Mouse (Mus musculus) kidney, adult 8-10 months (tissue): Measurements from ENCODE around the gene Pcdh7.
"Not testable (repeated sequence)": the region's sequence is repeated elsewhere in the genome, so short reads cannot be mapped to it uniquely, and the experiment has no call there.

Experiments
- DNase-seq, 2 experiments: peaks; one replicate each; pipeline ENCODE4 v3.0.0; 2022

Gene Pcdh7

DNA sequence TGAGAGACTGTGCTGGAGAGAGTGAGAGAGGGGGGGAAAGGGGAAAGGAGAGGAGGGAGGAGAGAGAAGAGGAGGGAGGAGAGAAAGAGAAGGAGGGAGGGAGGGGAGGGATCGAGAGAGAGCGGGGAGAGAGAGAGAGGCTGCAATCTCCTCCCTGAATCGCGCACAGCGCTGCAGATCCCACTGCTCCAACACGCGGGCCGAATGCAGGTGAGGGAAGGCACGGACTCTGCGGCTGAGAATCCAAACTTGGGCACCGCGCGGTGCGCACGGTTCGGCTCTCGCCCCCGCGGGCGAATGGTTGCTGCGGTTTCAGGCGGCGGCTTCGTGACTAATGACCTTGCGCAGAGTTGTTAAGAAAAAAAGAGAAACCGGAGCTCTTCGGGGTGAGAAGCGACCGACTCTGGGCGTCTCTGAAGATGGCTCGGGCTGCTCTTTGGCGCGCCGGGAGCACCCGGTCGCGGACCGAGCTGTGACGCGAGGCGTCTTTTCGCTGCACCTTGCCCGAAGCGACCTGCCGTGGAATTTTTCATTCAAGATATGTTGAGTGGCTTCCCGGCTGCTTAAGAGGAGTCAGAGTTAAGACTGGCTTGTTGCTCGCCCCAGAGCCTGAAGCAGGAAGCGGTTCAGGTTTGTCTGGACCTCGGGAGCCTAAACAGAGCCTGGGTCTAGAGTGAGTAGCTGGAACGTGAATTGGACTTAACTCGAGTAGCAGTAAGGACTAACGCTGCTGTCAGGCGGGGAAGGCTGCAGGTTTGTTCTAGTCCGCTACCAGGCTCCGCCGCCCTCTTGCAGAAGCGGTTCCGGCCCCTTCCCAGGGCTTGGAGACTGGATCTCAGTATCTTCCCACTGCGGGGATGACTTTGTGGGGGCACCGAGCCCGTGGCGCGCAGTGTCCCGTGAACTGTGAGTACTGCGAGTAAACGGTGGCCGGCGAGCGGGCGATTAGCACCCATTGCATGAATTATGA lies at the start of gene Pcdh7:
TSS of gene Pcdh7 (plus strand) at position 62 of the 970 bp plus-strand sequence.
- peak in 1 of 2 experiments; percentile 12 for DNase-seq

DNA sequence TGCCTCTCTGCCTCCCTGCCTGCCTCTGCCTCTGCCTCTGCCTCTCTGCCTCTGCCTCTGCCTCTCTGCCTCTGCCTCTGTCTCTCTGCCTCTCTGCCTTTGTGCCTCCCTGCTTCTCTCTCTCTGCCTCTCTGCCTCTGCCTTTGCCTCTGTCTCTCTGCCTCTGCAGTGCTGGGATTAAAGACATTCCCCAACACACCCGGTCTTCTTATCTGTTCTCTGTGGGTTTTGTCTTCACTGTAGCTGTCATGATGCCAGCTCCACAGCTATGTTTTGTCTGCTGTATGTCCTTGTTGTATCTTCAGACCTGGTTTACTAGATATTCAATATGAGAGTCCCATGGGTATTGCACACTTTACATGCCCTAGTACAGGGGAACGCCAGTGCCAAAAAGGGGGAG lies 40.8 kb upstream of the Pcdh7 start:
- DNase-seq: not testable (repeated sequence)

DNA sequence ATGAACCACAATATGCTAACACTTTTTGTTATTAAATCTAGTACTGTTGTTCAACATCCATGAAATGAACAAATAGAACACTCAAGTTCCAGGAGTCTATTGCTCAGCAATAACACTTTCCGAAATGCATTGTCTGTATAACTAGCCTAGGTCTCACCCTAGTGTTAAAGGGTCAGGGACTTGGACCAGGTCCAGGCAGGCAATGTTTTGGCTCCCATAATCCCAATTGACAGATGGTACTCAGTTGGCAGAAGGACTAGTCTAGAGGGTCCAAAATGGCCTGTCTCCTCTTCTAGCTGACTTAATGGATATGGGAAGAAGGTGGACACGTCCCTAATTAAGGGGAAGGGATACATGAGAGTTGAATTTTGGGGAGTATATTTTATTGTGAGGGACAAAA lies 9.4 kb upstream of the Pcdh7 start:
- no peak for DNase-seq

GRCm38 (mm10) chr5:57713980-57714379 lies 3.8 kb upstream of the Pcdh7 start:
- DNase-seq: peak in 1 of 2 experiments; percentile 34

DNA sequence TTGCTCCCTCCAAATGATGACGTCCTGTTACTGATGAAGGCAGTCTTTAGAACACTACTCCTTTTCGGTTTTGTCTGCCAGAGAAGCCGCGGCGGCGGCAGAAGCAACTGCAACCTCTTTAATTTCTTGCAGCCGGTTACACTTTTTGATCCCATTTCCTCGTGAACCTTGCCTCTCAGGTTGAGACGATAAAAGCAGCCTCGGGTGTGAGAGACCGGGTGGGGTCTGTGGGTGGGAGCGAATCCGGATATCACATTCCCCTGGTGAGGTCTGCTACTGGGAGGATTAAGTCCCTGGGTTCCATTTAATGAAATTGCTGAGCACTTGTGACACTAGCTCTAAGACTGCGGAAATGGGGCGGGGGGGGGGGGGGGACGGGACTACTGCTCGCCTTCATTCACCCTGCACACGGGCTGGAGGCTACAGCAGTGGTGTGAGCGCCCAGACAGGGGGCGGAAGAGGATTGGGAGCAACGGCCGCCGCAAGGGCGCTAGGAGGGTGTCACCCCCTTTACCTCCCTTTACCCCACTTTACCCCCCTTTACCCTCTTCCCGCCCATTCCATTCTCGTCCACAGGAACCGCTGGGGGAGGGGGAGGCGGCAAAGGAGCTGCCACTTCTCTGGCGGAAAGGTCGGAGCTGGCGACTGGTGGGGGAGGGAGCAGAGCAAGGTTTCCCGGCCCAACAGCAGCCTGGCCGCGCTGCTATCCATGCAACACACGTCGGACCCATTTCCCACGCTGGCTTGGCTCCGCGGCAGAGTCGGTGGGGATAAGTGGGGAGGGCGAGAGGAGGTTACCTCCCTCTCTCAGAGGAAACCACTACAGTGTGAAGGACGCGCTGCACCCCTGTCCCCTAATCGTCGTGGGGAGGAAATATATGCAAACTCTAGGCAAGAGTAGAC lies 2.9 kb upstream of the Pcdh7 start:
- peak in 1 of 2 experiments; percentile 19 for DNase-seq

DNA sequence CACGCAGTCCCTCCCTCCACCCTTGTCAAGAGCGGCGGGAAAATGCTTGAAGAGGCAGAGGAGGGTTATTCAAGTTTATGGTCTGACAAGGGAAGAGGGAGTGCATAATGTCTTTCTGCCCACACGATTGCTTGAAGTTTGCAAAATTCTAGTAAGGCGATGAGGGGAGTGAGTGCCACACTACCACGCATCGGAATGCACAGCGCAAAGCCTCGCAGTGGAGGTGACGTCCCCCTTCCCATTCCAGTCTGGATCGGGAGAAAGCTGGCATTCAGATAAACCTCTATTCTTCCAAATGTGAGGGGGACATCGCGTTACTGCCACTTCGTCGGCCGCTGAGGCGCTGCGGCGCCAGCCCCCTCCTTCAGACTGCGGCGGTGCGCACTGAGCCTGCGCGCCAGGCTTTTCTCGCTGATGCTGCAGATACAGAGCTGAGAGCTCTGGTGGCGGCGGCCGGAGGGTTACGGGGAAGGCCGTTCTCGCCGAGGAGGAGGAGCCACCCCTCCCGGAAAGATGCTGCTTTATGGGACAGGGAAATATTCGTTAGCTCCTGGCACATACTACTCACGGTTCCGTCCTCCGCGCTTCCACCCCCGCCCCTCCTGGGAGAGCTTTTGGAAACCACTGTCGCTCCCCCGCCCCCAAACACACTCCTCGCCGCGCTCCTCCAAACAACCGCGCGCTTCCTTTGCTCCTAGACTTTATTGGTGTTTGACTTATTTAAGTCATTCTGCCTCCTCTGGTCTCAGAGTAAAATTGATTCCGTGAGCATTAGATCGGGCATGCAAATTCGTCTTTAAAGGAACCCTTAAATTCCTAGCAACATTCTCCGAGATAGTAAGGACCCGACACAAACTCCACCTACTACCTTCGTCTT lies 2.0 kb upstream of the Pcdh7 start:
- DNase-seq: peak in 1 of 2 experiments; percentile 42

DNA sequence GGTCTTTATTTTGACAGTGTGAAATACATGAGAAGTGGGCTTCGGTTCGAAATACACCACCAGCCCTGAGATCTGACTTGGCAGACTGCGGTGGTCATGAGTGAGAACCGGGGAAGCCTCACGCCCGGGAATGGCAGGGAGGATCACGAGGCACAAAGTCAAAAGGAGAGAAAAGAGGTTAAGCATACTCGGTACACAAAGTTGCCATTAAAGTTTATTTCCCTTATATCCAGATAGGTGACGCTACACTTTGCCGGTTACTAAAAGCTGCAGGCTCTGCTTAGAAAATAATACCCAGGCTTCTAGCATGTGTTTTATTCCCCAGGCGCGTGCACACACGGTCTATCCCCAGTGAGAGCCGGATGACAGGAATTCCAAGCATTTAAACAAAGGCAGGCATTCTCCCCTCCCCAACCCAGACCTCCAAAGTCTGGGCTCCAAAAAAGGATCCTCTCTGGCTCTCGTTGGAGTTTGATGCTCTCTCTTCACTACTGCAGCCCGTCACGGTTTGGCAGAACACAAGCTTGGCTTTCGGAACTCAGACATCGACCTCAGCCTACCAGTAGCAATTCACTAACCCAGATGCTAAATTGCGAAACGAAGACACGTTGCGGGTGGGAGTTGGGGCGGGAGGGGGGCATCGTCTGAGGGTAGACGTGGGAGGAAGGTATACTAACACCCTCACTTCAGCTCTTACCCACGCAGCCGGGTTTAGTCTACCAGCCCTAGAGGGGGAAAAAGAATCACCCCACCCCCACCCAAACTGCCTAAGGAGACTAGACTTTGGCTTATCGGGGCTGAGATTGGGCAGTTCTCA lies 1.1 kb upstream of the Pcdh7 start:
- DNase-seq: peak in 1 of 2 experiments; percentile 12

DNA sequence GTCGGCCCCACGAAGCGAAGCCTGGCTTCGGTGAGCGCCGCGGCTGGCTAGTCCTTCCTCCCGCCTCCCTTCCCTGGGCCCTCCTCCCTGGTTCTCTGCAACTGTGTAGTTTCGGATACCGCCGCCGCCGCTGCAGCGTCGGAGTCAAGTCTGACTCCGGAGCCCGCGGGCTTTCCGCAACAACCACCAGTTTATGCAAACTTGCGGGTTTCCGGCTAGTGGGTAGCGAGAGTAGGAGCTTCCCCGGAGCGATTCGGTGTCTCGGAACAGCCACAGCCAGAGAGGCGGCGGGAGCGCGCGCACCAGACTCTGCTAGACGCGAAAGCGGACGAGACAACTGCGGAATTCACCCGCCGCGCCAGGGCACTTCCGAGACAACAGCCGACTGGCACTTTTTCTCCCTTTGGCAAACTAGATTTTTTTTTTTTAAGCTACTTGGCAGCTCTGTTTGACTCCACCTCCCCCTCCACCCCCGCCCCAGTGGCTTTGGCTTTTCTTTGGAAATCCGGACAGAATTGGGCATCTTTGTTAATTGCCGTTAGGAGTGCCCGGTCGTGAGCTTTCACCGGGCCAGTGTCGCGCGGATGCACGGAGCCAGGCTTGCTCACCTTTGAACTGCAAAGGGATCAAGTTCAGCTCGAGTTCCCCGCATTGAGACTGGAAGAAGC lies 395 bp upstream of the Pcdh7 start:
- DNase-seq: peak in 1 of 2 experiments; percentile 27

- DNase-seq: peak in 1 of 2 experiments; percentile 3
These were observed 1.3 kb downstream of the Pcdh7 start for GRCm38 (mm10) chr5:57718876-57719593.

GRCm38 (mm10) chr5:57719594-57720185 lies 1.9 kb downstream of the Pcdh7 start:
- DNase-seq: peak in 1 of 2 experiments; percentile 7

- DNase-seq: no peak
These were observed 2.6 kb downstream of the Pcdh7 start for GRCm38 (mm10) chr5:57720206-57720880.

DNA sequence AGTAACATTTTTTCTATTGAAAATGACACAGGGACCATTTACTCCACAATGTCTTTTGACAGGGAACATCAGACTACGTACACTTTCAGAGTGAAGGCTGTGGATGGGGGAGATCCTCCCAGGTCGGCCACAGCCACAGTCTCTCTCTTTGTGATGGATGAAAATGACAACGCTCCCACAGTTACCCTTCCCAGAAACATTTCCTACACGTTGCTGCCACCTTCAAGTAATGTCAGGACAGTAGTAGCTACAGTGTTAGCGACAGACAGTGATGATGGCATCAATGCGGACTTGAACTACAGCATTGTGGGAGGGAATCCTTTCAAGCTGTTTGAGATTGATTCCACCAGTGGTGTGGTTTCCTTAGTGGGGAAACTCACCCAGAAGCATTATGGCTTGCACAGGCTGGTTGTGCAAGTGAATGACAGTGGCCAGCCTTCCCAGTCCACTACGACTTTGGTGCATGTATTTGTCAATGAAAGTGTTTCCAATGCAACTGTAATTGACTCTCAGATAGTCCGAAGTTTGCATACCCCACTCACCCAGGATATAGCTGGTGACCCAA lies 3.5 kb downstream of the Pcdh7 start:
- no peak for DNase-seq

- no peak for DNase-seq
These were observed 4.2 kb downstream of the Pcdh7 start for GRCm38 (mm10) chr5:57721927-57722326.

- DNase-seq: no peak
These were observed 15.7 kb downstream of the Pcdh7 start for GRCm38 (mm10) chr5:57733451-57733850.

DNA sequence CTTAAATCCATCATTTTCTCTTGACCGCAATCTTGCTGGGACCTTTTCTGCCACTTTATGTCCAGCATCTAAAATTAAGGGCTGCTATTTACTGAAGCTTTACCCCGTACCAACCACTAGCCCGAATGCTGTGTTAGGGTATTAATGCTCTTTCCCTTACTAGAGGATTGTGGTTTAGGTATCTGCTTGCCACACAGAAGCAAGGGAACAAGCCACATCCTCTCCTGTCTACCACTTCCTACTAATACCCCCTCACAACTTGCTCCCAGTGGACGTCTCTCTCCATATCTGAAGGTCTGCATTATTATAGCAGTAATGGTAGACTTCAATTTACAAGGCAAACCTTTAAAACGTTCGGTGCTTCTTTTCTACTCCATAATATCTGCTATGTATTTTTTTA lies 18.0 kb downstream of the Pcdh7 start:
- DNase-seq: no peak

- no peak for DNase-seq
These were observed 25.2 kb downstream of the Pcdh7 start for GRCm38 (mm10) chr5:57742924-57743323.

- DNase-seq: no peak
These were observed 26.3 kb downstream of the Pcdh7 start for GRCm38 (mm10) chr5:57743956-57744661.

DNA sequence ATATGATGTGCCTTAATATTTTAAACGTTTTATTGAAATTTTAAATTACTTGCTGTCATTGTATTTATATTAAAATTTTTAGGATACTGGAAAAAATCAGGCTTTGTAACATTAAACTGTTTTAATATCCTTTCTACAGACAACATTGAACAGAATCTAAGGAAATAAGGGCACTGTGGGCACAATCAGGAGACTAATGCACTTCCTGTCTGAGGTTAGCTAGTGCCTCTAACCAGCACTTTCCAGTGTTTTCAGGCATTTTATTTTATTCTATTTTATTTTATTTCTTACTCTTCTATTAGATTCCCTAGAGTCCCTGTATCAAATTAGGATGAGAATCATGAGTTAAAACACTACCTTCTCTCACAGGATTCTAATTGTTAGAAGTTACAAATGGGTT lies 28.1 kb downstream of the Pcdh7 start:
- no peak for DNase-seq
